Comparison of ENCODE assay signal across 9 mouse cellular contexts in genomic region chr17:15824337-15824736, GRCm38 (mm10). TPM values are rescaled to one million over a fixed set of nuclear protein-coding genes. Genes with fewer than 3 reads are reported as not detected.
DNase-seq lines count a peak whose midpoint lies in the region; ATAC-seq lines count a peak whose summit lies in the region.
"Had no signal": no experiment of that assay in that cellular context is flagged by ENCODE, and none has a peak within 500 bp of the region (broad histone marks: within the 10 kb centered on the region; RNA-seq: fewer than 3 reads in every experiment).

No protein-coding gene starts in this region.

- DNase-seq in heart, postnatal 4 days: no peak
- DNase-seq in cerebellum, postnatal 10 days: peak; percentile 62 to 68
- DNase-seq in gastrocnemius, postnatal 4 days (ENCODE audit: low spot score in 2 of 2): no peak
- DNase-seq in ovary, postnatal 36 days (ENCODE audit: low spot score): no peak

- no peak for ATAC-seq in heart, embryonic 12.5 days (ENCODE audit: insufficient number of reproducible peaks, low FRiP score)
- ATAC-seq in hindbrain, embryonic 13.5 days (ENCODE audit: low FRiP score): no peak
- ATAC-seq in midbrain, embryonic 15.5 days (replicated peaks): no peak
- no peak for ATAC-seq in granulocyte monocyte progenitor cell, adult 5-6 weeks (replicated peaks; ENCODE audit: poor library complexity, severe bottlenecking)

- WGBS in heart, embryonic 12.5 days: 59% methylated on average over 11 of the region's 11 CpGs
- 26% methylated on average over 11 of the region's 11 CpGs for WGBS in hindbrain, embryonic 13.5 days
- 26% methylated on average over 11 of the region's 11 CpGs for WGBS in midbrain, embryonic 15.5 days

- peak overlapping the region; percentile 80 for H3K4me2 ChIP-seq in heart, embryonic 12.5 days
- H3K4me2 ChIP-seq in hindbrain, embryonic 13.5 days: peak overlapping the region; percentile 84
- H3K4me2 ChIP-seq in midbrain, embryonic 15.5 days: peak overlapping the region; percentile 84

- H3K36me3 ChIP-seq in heart, embryonic 12.5 days: peaks cover 2% of the 10 kb centered on the region; the same call in 1 of the 2 replicates
- peaks cover 13% of the 10 kb centered on the region for H3K36me3 ChIP-seq in hindbrain, embryonic 13.5 days
- H3K36me3 ChIP-seq in midbrain, embryonic 15.5 days (replicated peaks): no peaks in the 10 kb centered on the region

- H3K4me3 ChIP-seq in heart, embryonic 12.5 days: peak overlapping the region; percentile 82
- peak overlapping the region; percentile 98 for H3K4me3 ChIP-seq in hindbrain, embryonic 13.5 days
- H3K4me3 ChIP-seq in midbrain, embryonic 15.5 days: peak overlapping the region; percentile 80
- H3K4me3 ChIP-seq: megakaryocyte, embryonic 14.5 days had no signal

- no peak overlapping the region for H3K27ac ChIP-seq in heart, embryonic 12.5 days (ENCODE audit: poor library complexity, severe bottlenecking)
- peak overlapping the region; percentile 98 for H3K27ac ChIP-seq in hindbrain, embryonic 13.5 days
- peak overlapping the region; percentile 94 for H3K27ac ChIP-seq in midbrain, embryonic 15.5 days

- no peaks in the 10 kb centered on the region for H3K9me3 ChIP-seq in heart, embryonic 12.5 days (replicated peaks)
- no peaks in the 10 kb centered on the region for H3K9me3 ChIP-seq in hindbrain, embryonic 13.5 days
- no peaks in the 10 kb centered on the region for H3K9me3 ChIP-seq in midbrain, embryonic 15.5 days

- H3K4me1 ChIP-seq in heart, embryonic 12.5 days (replicated peaks): peaks cover 36% of the 10 kb centered on the region
- H3K4me1 ChIP-seq in hindbrain, embryonic 13.5 days (replicated peaks): peaks cover 63% of the 10 kb centered on the region
- H3K4me1 ChIP-seq in midbrain, embryonic 15.5 days: peaks cover 66% of the 10 kb centered on the region

- H3K9ac ChIP-seq in heart, embryonic 12.5 days: no peak overlapping the region
- H3K9ac ChIP-seq in hindbrain, embryonic 13.5 days: peak overlapping the region; percentile 99
- H3K9ac ChIP-seq in midbrain, embryonic 15.5 days: peak overlapping the region; percentile 66

- 0 out of 2 replicates have a peak, but pooled peaks cover 3% of the 10 kb centered on the region for H3K27me3 ChIP-seq in heart, embryonic 12.5 days (replicated peaks)
- no peaks in the 10 kb centered on the region for H3K27me3 ChIP-seq in hindbrain, embryonic 13.5 days
- H3K27me3 ChIP-seq in midbrain, embryonic 15.5 days (replicated peaks): no peaks in the 10 kb centered on the region

RNA-seq across cellular contexts. Expression of gene Rgmb, which starts 6.5 kb away (rescaled TPM):
- polyA plus RNA-seq in heart, embryonic 12.5 days (2016; fragmentation: Nextera tagmentation; extraction: Ambion mirVana): 13.8 and 15.6 TPM in 2 replicates
- 10 to 100 TPM; 18.5 to 22.7 TPM for total RNA-seq in heart, postnatal 4 days (2021)
- 86.6 and 97.1 TPM in 2 replicates for polyA plus RNA-seq in hindbrain, embryonic 13.5 days (2015; fragmentation: Nextera tagmentation; extraction: Ambion mirVana)
- 73.1 and 76.5 TPM in 2 replicates for polyA plus RNA-seq in midbrain, embryonic 15.5 days (2015; fragmentation: Nextera tagmentation; extraction: Ambion mirVana)
- not detected in 2 replicates for total RNA-seq in granulocyte monocyte progenitor cell, adult 5-6 weeks (2014; fragmentation: Nextera tagmentation)
- not detected in 2 replicates for total RNA-seq in granulocyte monocyte progenitor cell, adult 5-6 weeks (2017)
- total RNA-seq in gastrocnemius, postnatal 4 days (2021): 10 to 100 TPM; 70.7 to 85.5 TPM

Comparison
In these comparisons a context has a peak if more than half of its experiments do, and no peak if none do; other contexts are left out.
1. DNase-seq: peak in cerebellum, postnatal 10 days (2 of 2); none in heart, postnatal 4 days (single experiment), gastrocnemius, postnatal 4 days (0 of 2) and ovary, postnatal 36 days (single experiment).
2. RNA of gene Rgmb, which starts 6.5 kb away (total RNA-seq): 70.7 to 85.5 TPM in gastrocnemius, postnatal 4 days and 18.5 to 22.7 TPM in heart, postnatal 4 days; not detected in granulocyte monocyte progenitor cell, adult 5-6 weeks; every median in the first group is over 10 times any median in the second.
3. Peak in every context shown above with its lines, with median percentiles within 50 percentile points of each other: H3K4me2 ChIP-seq and H3K4me3 ChIP-seq.